Mouse (Mus musculus): ENCODE data around the gene Zfp189. TPM values are rescaled to one million over a fixed set of nuclear protein-coding genes. Genes with fewer than 3 reads are reported as not detected.

The Zfp189 gene
- 6.2 TPM for polyA plus RNA-seq (2014; fragmentation: Illumina TruSeq; extraction: RNeasy Lipid Tissue Mini Kit (QIAGEN cat#74804); ENCODE audit: low read depth, low replicate concordance)

DNA sequence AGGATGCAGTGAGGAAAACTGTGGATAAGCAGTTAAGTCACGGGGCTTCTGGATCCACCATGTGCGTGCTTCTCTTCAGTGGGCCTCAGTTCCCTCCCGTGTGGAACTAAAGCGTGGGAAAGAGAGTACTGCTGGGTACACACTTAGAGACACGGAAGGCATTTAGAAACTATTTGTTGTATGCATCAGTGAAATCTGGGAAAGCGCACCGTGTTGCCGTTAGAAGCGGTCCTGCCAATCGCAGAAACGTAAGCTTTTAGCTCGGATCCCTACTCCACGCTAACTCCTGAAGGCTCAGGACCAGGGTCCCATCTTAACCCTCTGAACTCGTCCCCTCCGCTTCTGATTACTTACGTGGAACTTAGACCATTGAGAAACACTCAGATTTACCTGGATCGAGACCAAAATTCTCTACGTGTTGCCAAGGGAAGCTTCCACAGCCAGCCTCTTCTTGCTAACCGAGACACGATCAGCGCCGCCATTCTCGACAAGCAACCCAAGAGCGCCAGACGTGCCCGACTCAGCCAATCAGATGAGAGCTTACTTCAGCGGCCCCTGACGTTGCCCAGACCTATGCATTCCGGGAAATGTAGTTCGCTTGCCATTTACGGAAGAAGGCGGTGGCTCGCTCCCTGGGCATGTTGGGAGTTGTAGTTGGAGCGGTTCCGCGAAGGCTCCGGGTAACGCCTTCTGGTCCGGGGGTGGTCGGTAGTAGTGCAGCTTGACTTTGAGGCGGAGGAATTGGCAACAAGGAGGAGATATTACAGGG lies at the start of gene Zfp189, which contains the start of gene Mrpl50:
Gene Zfp189, plus strand, starts transcription at position 605 of the 769 bp plus-strand sequence.
Gene Mrpl50, minus strand, starts transcription at position 522 of the 769 bp plus-strand sequence.

GRCm38 (mm10) chr4:49473435-49474100 lies 47.4 kb upstream of the Zfp189 start, which contains the start of gene Acnat1:
Gene Acnat1, minus strand, starts transcription at chr4:49473912.

GRCm38 (mm10) chr4:49506386-49506785 lies 14.6 kb upstream of the Zfp189 start, which contains the start of gene Baat:
Gene Baat, minus strand, starts transcription at chr4:49506557.

GRCm38 (mm10) chr4:49549383-49549782 lies 28.4 kb downstream of the Zfp189 start, which contains the start of gene Aldob:
Gene Aldob, minus strand, starts transcription at chr4:49549546.

Other genes starting within 250 kb of the Zfp189 start
- not detected for gene Acnat2, start 113.0 kb upstream of the Zfp189 start, polyA plus RNA-seq (2014; fragmentation: Illumina TruSeq; extraction: RNeasy Lipid Tissue Mini Kit (QIAGEN cat#74804); ENCODE audit: low read depth, low replicate concordance)
- 35.2 TPM for gene Acnat1, start 47.3 kb upstream of the Zfp189 start, polyA plus RNA-seq (2014; fragmentation: Illumina TruSeq; extraction: RNeasy Lipid Tissue Mini Kit (QIAGEN cat#74804); ENCODE audit: low read depth, low replicate concordance)
- gene Baat, start 14.6 kb upstream of the Zfp189 start, polyA plus RNA-seq (2014; fragmentation: Illumina TruSeq; extraction: RNeasy Lipid Tissue Mini Kit (QIAGEN cat#74804); ENCODE audit: low read depth, low replicate concordance): 1.9 TPM
- 94.1 TPM for gene Mrpl50, start 83 bp upstream of the Zfp189 start, polyA plus RNA-seq (2014; fragmentation: Illumina TruSeq; extraction: RNeasy Lipid Tissue Mini Kit (QIAGEN cat#74804); ENCODE audit: low read depth, low replicate concordance)
- 159 TPM for gene Aldob, start 28.4 kb downstream of the Zfp189 start, polyA plus RNA-seq (2014; fragmentation: Illumina TruSeq; extraction: RNeasy Lipid Tissue Mini Kit (QIAGEN cat#74804); ENCODE audit: low read depth, low replicate concordance)
- 12.2 TPM for gene Tmem246, start 76.7 kb downstream of the Zfp189 start, polyA plus RNA-seq (2014; fragmentation: Illumina TruSeq; extraction: RNeasy Lipid Tissue Mini Kit (QIAGEN cat#74804); ENCODE audit: low read depth, low replicate concordance)
- gene Rnf20, start 110.8 kb downstream of the Zfp189 start, polyA plus RNA-seq (2014; fragmentation: Illumina TruSeq; extraction: RNeasy Lipid Tissue Mini Kit (QIAGEN cat#74804); ENCODE audit: low read depth, low replicate concordance): 78.3 TPM
- gene Ppp3r2, start 160.8 kb downstream of the Zfp189 start, polyA plus RNA-seq (2014; fragmentation: Illumina TruSeq; extraction: RNeasy Lipid Tissue Mini Kit (QIAGEN cat#74804); ENCODE audit: low read depth, low replicate concordance): not detected